ENCODE assay signal across 23 mouse cellular contexts in the genomic region with DNA sequence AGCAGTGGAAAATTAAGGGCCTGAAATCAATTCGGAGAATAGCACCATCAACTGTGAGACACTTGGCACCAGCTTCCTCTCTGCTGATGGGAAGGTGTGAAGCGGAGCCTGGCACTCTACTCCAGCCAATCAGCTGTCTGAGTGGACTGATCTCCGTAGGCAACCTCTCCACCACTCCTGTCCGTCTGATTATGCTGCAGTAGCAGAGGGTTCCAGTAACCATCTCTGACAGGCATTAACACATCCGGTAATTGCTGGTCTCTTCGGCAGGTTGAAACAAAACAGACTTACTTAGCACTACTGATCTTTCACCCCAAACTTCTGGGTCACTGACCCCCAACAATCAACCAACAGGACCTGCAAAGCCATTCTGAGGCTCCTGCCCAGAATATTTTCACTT.
DNase-seq lines count a peak whose midpoint lies in the region; ATAC-seq and TF ChIP-seq lines count a peak whose summit lies in the region.
"Had no signal": no experiment of that assay in that cellular context is flagged by ENCODE, and none has a peak within 500 bp of the region (broad histone marks: within the 10 kb centered on the region; RNA-seq: fewer than 3 reads in every experiment).

No protein-coding gene starts in this region.

- no peak for TF ChIP-seq CTCF in forebrain, postnatal 0 days (IDR thresholded peaks at IDR 0.05; ENCODE audit: low read depth)
- no peak for TF ChIP-seq CTCF in midbrain, postnatal 0 days (IDR thresholded peaks at IDR 0.05)

- ATAC-seq in forebrain, embryonic 14.5 days: no peak
- ATAC-seq in forebrain, postnatal 0 days: no peak
- ATAC-seq in midbrain, postnatal 0 days (ENCODE audit: low FRiP score): no peak
- no peak for ATAC-seq in midbrain, embryonic 13.5 days
- ATAC-seq: forebrain, embryonic 15.5 days; intestine, postnatal 0 days had no signal

- H3K4me3 ChIP-seq in forebrain, embryonic 14.5 days (ENCODE audit: low read depth, low read length): no peak overlapping the region
- no peak overlapping the region for H3K4me3 ChIP-seq in forebrain, postnatal 0 days (ENCODE audit: low read depth, low read length)
- no peak overlapping the region for H3K4me3 ChIP-seq in midbrain, postnatal 0 days (ENCODE audit: low read depth, low read length)
- no peak overlapping the region for H3K4me3 ChIP-seq in midbrain, embryonic 13.5 days (replicated peaks)
- H3K4me3 ChIP-seq: embryonic facial prominence, embryonic 15.5 days; forebrain, embryonic 15.5 days had no signal

- WGBS in forebrain, embryonic 14.5 days: 58% methylated on average over 6 of the region's 6 CpGs
- WGBS in forebrain, postnatal 0 days: 49% methylated on average over 6 of the region's 6 CpGs
- WGBS in midbrain, postnatal 0 days: 59% methylated on average over 6 of the region's 6 CpGs
- 58% methylated on average over 6 of the region's 6 CpGs for WGBS in midbrain, embryonic 13.5 days

- no peak overlapping the region for H3K27ac ChIP-seq in forebrain, embryonic 14.5 days (ENCODE audit: low read depth, low read length)
- H3K27ac ChIP-seq in forebrain, postnatal 0 days (ENCODE audit: low read depth, low read length): no peak overlapping the region
- H3K27ac ChIP-seq in midbrain, postnatal 0 days (ENCODE audit: low read depth, low read length): no peak overlapping the region
- no peak overlapping the region for H3K27ac ChIP-seq in midbrain, embryonic 13.5 days
- H3K27ac ChIP-seq: embryonic facial prominence, embryonic 15.5 days; forebrain, embryonic 15.5 days; hindbrain, embryonic 14.5 days had no signal

- H3K36me3 ChIP-seq in forebrain, embryonic 14.5 days (ENCODE audit: control insufficient read depth, insufficient read depth, low read length): no peaks in the 10 kb centered on the region
- H3K36me3 ChIP-seq in forebrain, postnatal 0 days (ENCODE audit: insufficient read depth): no peaks in the 10 kb centered on the region
- no peaks in the 10 kb centered on the region for H3K36me3 ChIP-seq in midbrain, postnatal 0 days (ENCODE audit: insufficient read depth, low read length)
- H3K36me3 ChIP-seq in midbrain, embryonic 13.5 days: no peaks in the 10 kb centered on the region
- H3K36me3 ChIP-seq: embryonic facial prominence, embryonic 15.5 days; forebrain, embryonic 15.5 days; G1E had no signal

- no peak overlapping the region for H3K9ac ChIP-seq in forebrain, embryonic 14.5 days (ENCODE audit: low read length)
- no peak overlapping the region for H3K9ac ChIP-seq in forebrain, postnatal 0 days
- no peak overlapping the region for H3K9ac ChIP-seq in midbrain, postnatal 0 days (replicated peaks; ENCODE audit: low read length, poor library complexity, severe bottlenecking)
- no peak overlapping the region for H3K9ac ChIP-seq in midbrain, embryonic 13.5 days (replicated peaks)
- H3K9ac ChIP-seq: embryonic facial prominence, embryonic 15.5 days; forebrain, embryonic 15.5 days; hindbrain, embryonic 14.5 days had no signal

- no peaks in the 10 kb centered on the region; the same call in 1 of the 2 replicates for H3K4me1 ChIP-seq in forebrain, embryonic 14.5 days (ENCODE audit: control insufficient read depth, insufficient read depth, low read length)
- no peaks in the 10 kb centered on the region for H3K4me1 ChIP-seq in forebrain, postnatal 0 days (ENCODE audit: insufficient read depth)
- no peaks in the 10 kb centered on the region for H3K4me1 ChIP-seq in midbrain, postnatal 0 days (ENCODE audit: insufficient read depth, low read length)
- peaks cover 5% of the 10 kb centered on the region for H3K4me1 ChIP-seq in midbrain, embryonic 13.5 days (replicated peaks)
- H3K4me1 ChIP-seq: embryonic facial prominence, embryonic 15.5 days had no signal

- no peaks in the 10 kb centered on the region for H3K27me3 ChIP-seq in forebrain, embryonic 14.5 days (replicated peaks; ENCODE audit: control insufficient read depth, insufficient read depth, low read length)
- H3K27me3 ChIP-seq in forebrain, postnatal 0 days (ENCODE audit: insufficient read depth, low read length): no peaks in the 10 kb centered on the region
- no peaks in the 10 kb centered on the region for H3K27me3 ChIP-seq in midbrain, postnatal 0 days (ENCODE audit: insufficient read depth, low read length)
- no peaks in the 10 kb centered on the region for H3K27me3 ChIP-seq in midbrain, embryonic 13.5 days
- H3K27me3 ChIP-seq: embryonic facial prominence, embryonic 15.5 days; forebrain, embryonic 15.5 days had no signal

- DNase-seq in cerebellum, postnatal 14 days: peak; percentile 22 to 30
- no peak for DNase-seq in cerebellum, postnatal 36 days
- peak; percentile 16 for DNase-seq in forebrain, embryonic 14.5 days (ENCODE audit: low spot score)
- no peak for DNase-seq in forebrain, postnatal 0 days
- peak; percentile 35 for DNase-seq in midbrain, postnatal 0 days (ENCODE audit: low spot score)
- DNase-seq in retina, postnatal 1 day: peak; percentile 77
- no peak for DNase-seq in urinary bladder, postnatal 10 days (ENCODE audit: low spot score)
- DNase-seq: adrenal gland, adult 2 months; adrenal gland, postnatal 14 days; B cell, adult 2 months; cerebellum, adult 18-20 months; cerebellum, adult 9-10 months; gastrocnemius, postnatal 10 days; gastrocnemius, postnatal 36 days; heart, postnatal 36 days; kidney, adult 2 months had no signal

- H3K9me3 ChIP-seq in forebrain, embryonic 14.5 days (replicated peaks; ENCODE audit: control insufficient read depth, low read length): no peaks in the 10 kb centered on the region
- no peaks in the 10 kb centered on the region for H3K9me3 ChIP-seq in forebrain, postnatal 0 days (ENCODE audit: low read length)
- no peaks in the 10 kb centered on the region for H3K9me3 ChIP-seq in midbrain, postnatal 0 days (ENCODE audit: low read length)
- no peaks in the 10 kb centered on the region for H3K9me3 ChIP-seq in midbrain, embryonic 13.5 days
- H3K9me3 ChIP-seq: embryonic facial prominence, embryonic 15.5 days; forebrain, embryonic 15.5 days had no signal

- H3K4me2 ChIP-seq in forebrain, embryonic 14.5 days (ENCODE audit: low read length): no peak overlapping the region
- H3K4me2 ChIP-seq in forebrain, postnatal 0 days (ENCODE audit: low read depth): no peak overlapping the region
- H3K4me2 ChIP-seq in midbrain, postnatal 0 days (ENCODE audit: low read depth, low read length, poor library complexity, severe bottlenecking): no peak overlapping the region
- H3K4me2 ChIP-seq in midbrain, embryonic 13.5 days (replicated peaks): no peak overlapping the region
- H3K4me2 ChIP-seq: embryonic facial prominence, embryonic 15.5 days; forebrain, embryonic 15.5 days; heart, embryonic 11.5 days; hindbrain, embryonic 14.5 days had no signal

Comparison
In these comparisons a context has a peak if more than half of its experiments do, and no peak if none do; other contexts are left out.
1. DNase-seq: peak in cerebellum, postnatal 14 days (2 of 2), forebrain, embryonic 14.5 days (single experiment), midbrain, postnatal 0 days (single experiment) and retina, postnatal 1 day (single experiment); none in cerebellum, postnatal 36 days (0 of 2), forebrain, postnatal 0 days (single experiment) and urinary bladder, postnatal 10 days (single experiment).